Mouse (Mus musculus): ENCODE measurements around the gene Nxf1.

GRCm38 (mm10) chr19:8712870-8713305 is 44.0 kb upstream of the Nxf1 start:
- TF ChIP-seq CTCF (IDR thresholded peaks at IDR 0.05; ENCODE audit: low read depth, low read length) (no peak), POLR2A (IDR thresholded peaks at IDR 0.05; ENCODE audit: borderline replicate concordance, low read depth, low read length) (no peak)

Measured in bone marrow macrophage, adult 2 months (primary cell).